Mouse (Mus musculus) hindbrain, embryonic 13.5 days (tissue): Measurements from ENCODE around the gene Mkln1. TPM values are rescaled to one million over a fixed set of nuclear protein-coding genes. Genes with fewer than 3 reads are reported as not detected.

Experiments
- ATAC-seq: fragments of 200-750 bp; cut with Nextera tagmentation; 2 replicates; pipeline ENCODE4 v1.8.0; 2017; ENCODE audit warnings: moderate TSS enrichment; ENCODE audit not compliant: low FRiP score
- H3K27ac ChIP-seq: fragments of 300-500 bp; sonication (generic); 2 replicates; pipeline ENCODE4 v1.5.1; 2015; ENCODE audit warnings: inconsistent platforms, mild to moderate bottlenecking, moderate library complexity
- H3K27me3 ChIP-seq: fragments of 300-500 bp; sonication (generic); 2 replicates; pipeline ENCODE4 v1.6.1; 2015; ENCODE audit warnings: mild to moderate bottlenecking, inconsistent platforms
- H3K36me3 ChIP-seq: fragments of 300-500 bp; sonication (generic); 2 replicates; pipeline ENCODE4 v1.6.1; 2015; ENCODE audit warnings: mild to moderate bottlenecking, inconsistent platforms
- H3K4me1 ChIP-seq: fragments of 300-500 bp; sonication (generic); replicated peaks from 2 replicates; pipeline ENCODE4 v1.6.1; 2015; ENCODE audit warnings: inconsistent platforms
- H3K4me2 ChIP-seq: fragments of 300-500 bp; sonication (generic); 2 replicates; pipeline ENCODE4 v1.6.1; 2015; ENCODE audit warnings: inconsistent platforms, mild to moderate bottlenecking, moderate library complexity
- H3K4me3 ChIP-seq: fragments of 300-500 bp; sonication (generic); 2 replicates; pipeline ENCODE4 v1.5.1; 2015; ENCODE audit warnings: mild to moderate bottlenecking, inconsistent platforms
- H3K9ac ChIP-seq: fragments of 300-500 bp; sonication (generic); 2 replicates; pipeline ENCODE4 v1.6.1; 2015; ENCODE audit warnings: mild to moderate bottlenecking, inconsistent platforms
- H3K9me3 ChIP-seq: fragments of 300-500 bp; sonication (generic); 2 replicates; pipeline ENCODE4 v1.6.1; 2016; ENCODE audit warnings: inconsistent platforms
- WGBS: fragments of 180-500 bp; shearing (Covaris S2); methylation state at CpG from one replicate; pipeline ENCODE4 v1.1.7; 2015; 5-methylcytosine and 5-hydroxymethylcytosine counted together
- polyA plus RNA-seq: library from polyadenylated mRNA; unstranded; fragments of >200 nt; fragmentation: Nextera tagmentation; extraction: Ambion mirVana; gene quantifications from 2 replicates; pipeline ENCODE4 v1.2.1, GENCODE M21; 2015

Gene Mkln1
- polyA plus RNA-seq, 1 experiment from 2014 or later, result 156 TPM

- ATAC-seq, result no peak
- Histone ChIP-seq H3K27me3 (0 out of 2 replicates have a peak, but pooled peaks cover 7% of the 10 kb centered on the region), H3K4me3 (peak overlapping the region; percentile 80), H3K27ac (peak overlapping the region; percentile 75), H3K4me2 (peak overlapping the region; percentile 88), H3K9ac (peak overlapping the region; percentile 49), H3K4me1 (peaks cover 50% of the 10 kb centered on the region), H3K9me3 (no peaks in the 10 kb centered on the region), H3K36me3 (no peaks in the 10 kb centered on the region)
- whole genome bisulfite sequencing, result 2% methylated on average over 17 of the region's 17 CpGs
Measured at GRCm38 (mm10) chr6:31564901-31565391, 166.4 kb downstream of the Mkln1 start.

Other genes starting within 250 kb of the Mkln1 start
- 13.4 and 14.1 TPM in 2 replicates for gene Podxl, start 165.2 kb downstream of the Mkln1 start, polyA plus RNA-seq